Mouse (Mus musculus): ENCODE measurements around the gene Inppl1. TPM values are rescaled to one million over a fixed set of nuclear protein-coding genes. Genes with fewer than 3 reads are reported as not detected.

Inppl1 gene
- polyA plus RNA-seq, 1 experiment, result 29.9 TPM

DNA sequence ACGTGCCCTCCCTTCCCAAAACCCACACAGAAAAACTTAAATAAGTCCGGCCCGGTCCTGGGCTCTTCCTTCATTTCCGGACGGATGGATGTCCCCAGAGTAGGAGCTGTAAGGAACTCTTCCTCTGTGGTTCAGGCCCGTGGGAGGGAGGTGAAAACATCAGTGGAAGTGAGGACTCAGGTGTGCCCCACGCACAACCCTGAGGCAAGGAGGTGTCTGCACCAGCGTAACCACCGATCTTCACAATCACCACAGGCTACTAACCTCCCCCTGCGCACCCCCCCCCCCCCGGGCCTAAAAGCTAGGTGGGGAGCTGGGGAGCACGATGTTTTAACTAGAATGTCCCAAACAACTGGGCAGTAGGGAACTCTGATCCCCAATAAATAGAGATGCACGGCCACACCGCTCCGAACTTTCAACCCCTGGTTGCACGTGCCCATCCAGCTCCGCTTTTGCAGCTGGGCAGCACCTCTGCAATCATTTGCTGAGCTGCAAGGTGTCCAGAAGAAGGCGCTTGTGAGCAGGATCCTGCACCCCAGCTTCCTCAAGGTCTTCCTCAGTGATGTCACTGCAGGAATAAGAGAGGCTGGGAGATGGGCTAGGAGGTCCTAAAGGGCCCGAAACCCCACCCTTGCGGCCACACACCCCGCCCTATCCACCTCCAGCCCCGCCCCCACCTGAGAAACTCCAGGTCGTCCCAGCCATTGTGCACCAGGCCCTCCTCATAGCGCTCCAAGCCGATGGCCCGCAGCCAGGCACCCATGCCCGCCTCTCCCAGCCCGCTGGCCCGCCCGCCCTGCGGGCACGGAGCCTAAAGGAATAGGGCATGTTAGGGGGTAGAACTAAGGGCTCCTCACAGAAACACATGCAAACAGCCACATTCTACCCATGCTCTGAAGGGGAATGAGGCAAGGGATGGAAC is 14.9 kb downstream of the Inppl1 start:
- DNase-seq (ENCODE audit: low read depth), result peak; percentile 53
- TF ChIP-seq POLR2A (IDR thresholded peaks at IDR 0.05; ENCODE audit: borderline replicate concordance, extremely low read depth, insufficient read depth, insufficient read length, poor library complexity, severe bottlenecking), result no peak
- peak; percentile 50; the same call in 1 of the 2 replicates for TF ChIP-seq CTCF (IDR thresholded peaks at IDR 0.05; ENCODE audit: borderline replicate concordance, extremely low read depth, insufficient read depth, insufficient read length)

DNA sequence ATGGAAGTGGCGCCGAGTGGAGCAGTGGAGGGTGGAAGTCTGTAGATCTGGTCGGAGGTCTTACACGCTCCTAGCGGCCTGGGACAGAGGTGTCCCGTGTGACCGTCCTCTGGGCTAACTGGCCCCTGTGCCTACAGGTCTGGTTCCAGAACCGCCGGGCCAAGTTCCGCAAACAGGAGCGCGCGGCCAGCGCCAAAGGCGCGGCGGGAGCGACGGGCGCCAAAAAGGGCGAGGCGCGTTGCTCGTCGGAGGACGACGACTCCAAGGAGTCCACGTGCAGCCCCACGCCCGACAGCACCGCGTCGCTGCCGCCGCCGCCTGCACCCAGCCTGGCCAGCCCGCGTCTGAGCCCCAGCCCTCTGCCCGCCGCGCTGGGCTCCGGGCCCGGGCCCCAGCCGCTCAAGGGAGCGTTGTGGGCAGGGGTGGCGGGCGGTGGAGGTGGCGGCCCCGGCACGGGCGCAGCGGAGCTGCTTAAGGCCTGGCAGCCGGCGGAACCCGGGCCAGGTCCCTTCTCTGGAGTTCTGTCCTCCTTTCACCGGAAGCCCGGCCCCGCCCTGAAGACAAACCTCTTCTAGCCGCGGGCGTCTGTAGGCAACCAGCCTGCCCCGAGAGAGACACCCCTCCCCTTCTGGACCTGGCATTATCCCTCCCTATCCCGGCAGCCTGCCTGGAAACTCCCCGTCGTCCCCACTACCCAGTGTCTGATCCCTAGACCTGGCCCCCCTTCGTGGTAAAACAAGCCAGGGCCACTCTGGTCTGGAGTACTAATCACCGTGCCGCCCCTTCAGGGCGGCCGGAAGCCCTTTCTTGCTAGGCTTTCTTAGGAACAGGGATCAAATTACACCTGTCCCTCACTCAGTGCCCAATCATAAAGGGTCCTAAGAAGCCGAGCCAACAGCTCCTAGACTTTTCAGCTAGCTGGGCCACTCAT is 16.2 kb downstream of the Inppl1 start:
- no peak for TF ChIP-seq CTCF (IDR thresholded peaks at IDR 0.05; ENCODE audit: borderline replicate concordance, extremely low read depth, insufficient read depth, insufficient read length)
- TF ChIP-seq POLR2A (IDR thresholded peaks at IDR 0.05; ENCODE audit: borderline replicate concordance, extremely low read depth, insufficient read depth, insufficient read length, poor library complexity, severe bottlenecking), result no peak
- DNase-seq (ENCODE audit: low read depth), result peak; percentile 78

DNA sequence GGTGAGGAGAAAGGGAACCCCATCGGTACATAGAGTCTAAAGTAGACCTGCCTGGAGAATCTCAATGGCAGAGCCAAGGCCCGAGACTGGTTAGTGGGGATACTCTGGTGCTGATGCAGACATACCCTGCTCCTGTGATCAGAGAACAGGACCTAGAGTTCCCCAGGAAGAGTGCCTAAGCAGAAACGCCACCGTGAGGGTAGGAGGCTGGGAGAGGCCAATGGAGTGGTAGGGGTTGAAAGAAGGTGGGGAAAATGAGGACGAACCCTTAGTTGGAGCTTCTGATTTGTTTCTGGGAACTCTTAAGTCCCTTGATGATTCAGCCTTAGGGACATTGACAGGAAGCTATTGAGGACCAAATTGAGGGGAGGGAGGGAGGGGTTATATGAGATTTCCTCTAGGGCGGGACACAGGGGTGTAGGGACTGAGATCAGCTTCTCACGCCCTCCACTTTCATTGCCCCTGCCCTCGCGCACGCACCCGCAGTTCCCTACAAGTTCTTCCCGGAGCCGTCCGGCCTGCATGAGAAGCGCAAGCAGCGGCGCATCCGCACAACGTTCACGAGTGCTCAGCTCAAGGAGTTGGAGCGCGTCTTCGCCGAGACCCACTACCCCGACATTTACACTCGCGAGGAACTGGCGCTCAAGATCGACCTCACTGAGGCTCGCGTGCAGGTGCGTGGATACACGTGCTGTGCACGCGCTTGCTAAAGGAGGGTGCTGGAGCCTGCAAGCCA is 17.6 kb downstream of the Inppl1 start:
- DNase-seq (ENCODE audit: low read depth), result peak; percentile 51
- no peak for TF ChIP-seq CTCF (IDR thresholded peaks at IDR 0.05; ENCODE audit: borderline replicate concordance, extremely low read depth, insufficient read depth, insufficient read length)

DNA sequence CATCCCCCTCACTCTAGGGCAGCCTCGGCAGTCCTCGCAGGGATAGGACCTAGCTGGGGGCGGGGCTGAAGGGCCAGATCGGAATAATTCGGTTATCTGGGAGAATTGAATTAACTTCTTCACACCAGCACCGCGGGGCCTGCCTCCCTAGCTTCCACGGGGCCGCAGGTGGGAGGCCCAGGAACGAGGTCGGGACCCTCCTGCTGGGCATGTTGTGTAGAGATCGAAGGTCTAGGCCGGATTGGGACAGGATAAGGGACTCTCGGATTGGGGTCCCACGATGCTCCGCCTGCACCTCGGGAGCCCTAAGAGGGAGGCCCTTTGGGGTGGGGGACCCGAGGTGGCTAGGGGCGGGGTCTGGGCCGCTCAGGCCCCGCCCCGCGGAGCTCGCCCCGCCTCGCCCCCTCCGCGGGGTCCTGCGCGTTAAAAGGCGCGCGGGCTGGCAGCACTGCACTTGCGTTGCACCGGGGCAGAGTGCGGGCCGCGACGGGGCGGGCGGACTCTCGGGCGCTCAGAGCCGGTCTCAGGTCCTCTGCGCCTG is 20.1 kb downstream of the Inppl1 start, which contains the start of gene Phox2a:
Phox2a (plus strand) TSS at position 453 of the 541 bp plus-strand sequence.
- no peak for DNase-seq (ENCODE audit: low read depth)
- TF ChIP-seq CTCF (IDR thresholded peaks at IDR 0.05; ENCODE audit: borderline replicate concordance, extremely low read depth, insufficient read depth, insufficient read length) (no peak), POLR2A (IDR thresholded peaks at IDR 0.05; ENCODE audit: borderline replicate concordance, extremely low read depth, insufficient read depth, insufficient read length, poor library complexity, severe bottlenecking) (no peak)

DNA sequence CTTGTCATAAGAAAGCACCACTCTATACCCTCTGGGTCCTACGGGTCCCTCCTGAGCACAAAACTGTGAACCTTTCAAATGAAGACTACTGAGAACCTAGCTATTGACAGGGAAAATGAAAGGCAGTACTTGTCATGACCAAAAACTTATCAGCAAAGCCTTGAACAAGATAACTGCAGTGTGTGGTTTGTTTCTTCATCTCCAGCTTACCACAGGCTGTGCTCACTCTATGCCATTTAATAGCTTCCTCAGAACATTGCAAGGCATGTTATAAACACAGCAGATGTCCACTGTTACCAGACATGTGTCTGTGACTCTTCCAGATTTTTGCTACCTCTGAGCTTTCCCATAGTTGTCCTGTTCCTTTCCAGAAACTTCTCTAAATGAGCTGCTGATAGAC is 61.0 kb downstream of the Inppl1 start:
- no peak for DNase-seq (ENCODE audit: low read depth)
- TF ChIP-seq CTCF (IDR thresholded peaks at IDR 0.05; ENCODE audit: borderline replicate concordance, extremely low read depth, insufficient read depth, insufficient read length) (no peak), POLR2A (IDR thresholded peaks at IDR 0.05; ENCODE audit: borderline replicate concordance, extremely low read depth, insufficient read depth, insufficient read length, poor library complexity, severe bottlenecking) (no peak)

DNA sequence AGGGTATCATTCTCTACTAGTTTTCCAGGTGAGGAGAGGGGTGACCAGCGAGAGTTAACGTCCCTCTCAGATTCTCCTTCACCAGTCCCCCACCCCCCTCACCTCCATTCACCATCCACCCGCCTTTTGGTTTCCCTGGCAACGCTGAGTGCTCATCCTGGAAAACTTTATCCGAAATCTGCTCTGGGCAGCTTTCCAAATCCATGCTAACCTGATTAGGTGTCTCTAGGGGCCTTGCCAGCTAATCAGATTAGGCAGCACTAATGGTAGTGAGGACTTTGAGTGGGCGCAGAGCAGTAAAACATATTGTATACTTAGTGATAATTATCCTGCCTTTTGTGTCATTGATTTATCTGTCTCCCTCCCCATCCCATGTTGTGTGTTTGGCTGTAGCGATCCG is 65.3 kb downstream of the Inppl1 start:
- DNase-seq (ENCODE audit: low read depth), result peak; percentile 74
- no peak for TF ChIP-seq CTCF (IDR thresholded peaks at IDR 0.05; ENCODE audit: borderline replicate concordance, extremely low read depth, insufficient read depth, insufficient read length)
- TF ChIP-seq POLR2A (IDR thresholded peaks at IDR 0.05; ENCODE audit: borderline replicate concordance, extremely low read depth, insufficient read depth, insufficient read length, poor library complexity, severe bottlenecking), result no peak

Other genes with a start within 250 kb of the Inppl1 start
- 20.1 and 25.4 TPM in 2 replicates for gene Clpb, start 174.6 kb downstream of the Inppl1 start, polyA plus RNA-seq (2012; rRNA removed)
- gene Phox2a, start 19.9 kb downstream of the Inppl1 start, polyA plus RNA-seq (2012; rRNA removed), result 0.87 and 3.1 TPM in 2 replicates
- gene Folr2, start 19.0 kb upstream of the Inppl1 start, polyA plus RNA-seq (2012; rRNA removed), result 4.3 and 4.5 TPM in 2 replicates
- 88.7 and 115 TPM in 2 replicates for gene Anapc15, start 25.5 kb upstream of the Inppl1 start, polyA plus RNA-seq (2012; rRNA removed)
- 16.3 and 25.3 TPM in 2 replicates for gene Folr1, start 32.6 kb upstream of the Inppl1 start, polyA plus RNA-seq (2012; rRNA removed)
- gene Lamtor1, start 67.7 kb upstream of the Inppl1 start, polyA plus RNA-seq (2012; rRNA removed), result 169 and 197 TPM in 2 replicates
- 0.18 and 0.33 TPM in 2 replicates for gene Tomt, start 68.1 kb upstream of the Inppl1 start, polyA plus RNA-seq (2012; rRNA removed)
- gene Lrrc51, start 95.7 kb upstream of the Inppl1 start, polyA plus RNA-seq (2012; rRNA removed), result 10.8 and 13.1 TPM in 2 replicates
- gene Numa1, start 95.9 kb upstream of the Inppl1 start, polyA plus RNA-seq (2012; rRNA removed), result 72.1 and 104 TPM in 2 replicates
- gene Il18bp, start 180.5 kb upstream of the Inppl1 start, polyA plus RNA-seq (2012; rRNA removed), result 18.4 and 19.6 TPM in 2 replicates
- 65.8 and 95.5 TPM in 2 replicates for gene Rnf121, start 227.2 kb upstream of the Inppl1 start, polyA plus RNA-seq (2012; rRNA removed)
- 44.4 and 63.2 TPM in 2 replicates for gene Xndc1, start 227.3 kb upstream of the Inppl1 start, polyA plus RNA-seq (2012; rRNA removed)
- 5.7 and 7.7 TPM in 2 replicates for gene Xntrpc, start 227.5 kb upstream of the Inppl1 start, polyA plus RNA-seq (2012; rRNA removed)
- 3.4 and 5.8 TPM in 2 replicates for gene Trpc2, start 244.9 kb upstream of the Inppl1 start, polyA plus RNA-seq (2012; rRNA removed)

Data from brain, embryonic 14.5 days (tissue).